Mouse (Mus musculus) C2C12 (cell line): ENCODE results near the gene Fam13a.

ENCODE experiments used
- CEBPB ChIP-seq: IDR thresholded peaks from one replicate; pipeline ENCODE4 v1.6.1; 2011; ENCODE audit warnings: low read depth, mild to moderate bottlenecking, control low read depth, moderate library complexity
- CTCF ChIP-seq: IDR thresholded peaks from one replicate; pipeline ENCODE4 v1.5.1; 2011; ENCODE audit not compliant: control insufficient read depth, insufficient read depth, insufficient read length
- FOSL1 ChIP-seq: IDR thresholded peaks from one replicate; pipeline ENCODE4 v1.8.0; 2011; ENCODE audit warnings: mild to moderate bottlenecking, low read length; ENCODE audit not compliant: poor library complexity, insufficient read depth, severe bottlenecking
- MAX ChIP-seq: IDR thresholded peaks from one replicate; pipeline ENCODE4 v1.6.1; 2011; ENCODE audit warnings: mild to moderate bottlenecking, control low read depth
- MYOD1 ChIP-seq: IDR thresholded peaks from one replicate; pipeline ENCODE4 v1.6.1; 2011; ENCODE audit warnings: low read depth; ENCODE audit not compliant: control insufficient read depth, insufficient read length
- MYOG ChIP-seq: IDR thresholded peaks from one replicate; pipeline ENCODE4 v1.6.1; 2011; ENCODE audit not compliant: control insufficient read depth, insufficient read length; ENCODE audit errors: extremely low read depth
- USF1 ChIP-seq: IDR thresholded peaks from one replicate; pipeline ENCODE4 v1.6.1; 2011; ENCODE audit warnings: low read depth, mild to moderate bottlenecking, control low read depth, moderate library complexity

DNA sequence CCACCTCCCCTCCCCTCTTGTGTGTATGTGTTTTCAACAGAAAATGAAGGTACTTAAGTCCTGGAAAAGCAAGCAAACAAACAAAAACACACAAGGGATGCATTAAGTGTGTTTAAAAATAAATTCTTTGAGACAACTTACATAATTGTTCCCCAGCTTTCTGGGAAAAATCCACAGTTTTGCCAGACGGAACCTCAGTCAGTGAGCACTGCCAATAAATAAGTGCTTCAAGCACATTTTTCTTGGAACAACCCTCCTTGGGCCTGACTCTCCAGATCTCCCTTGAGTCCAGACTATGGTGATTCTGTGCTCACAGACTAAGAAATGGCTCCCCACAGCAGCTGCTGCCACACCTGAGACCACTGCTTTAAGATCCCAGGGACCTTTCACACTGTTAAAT is 15.4 kb upstream of the Fam13a start:
- TF ChIP-seq FOSL1: no peak
- no peak for TF ChIP-seq CTCF
- no peak for TF ChIP-seq USF1
- TF ChIP-seq MYOD1: no peak
- no peak for TF ChIP-seq CEBPB
- TF ChIP-seq MAX: no peak
- no peak for TF ChIP-seq MYOG
